Mouse (Mus musculus) thymus, postnatal 0 days (tissue): ENCODE results near the gene Mettl2. TPM values are rescaled to one million over a fixed set of nuclear protein-coding genes. Genes with fewer than 3 reads are reported as not detected.
"Not testable (repeated sequence)": the region's sequence is repeated elsewhere in the genome, so short reads cannot be mapped to it uniquely, and the experiment has no call there.

Experiments used
- DNase-seq: peaks from one replicate; pipeline ENCODE4 v3.0.0-alpha.2; 2015; ENCODE audit warnings: low spot score
- polyA plus RNA-seq: library from polyadenylated mRNA; unstranded; fragments of >200 nt; fragmentation: Nextera tagmentation; extraction: Ambion mirVana; gene quantifications from 2 replicates; pipeline ENCODE4 v1.2.1, GENCODE M21; 2015

Mettl2 gene
- 23.3 and 29.7 TPM in 2 replicates for polyA plus RNA-seq

- DNase-seq = peak; percentile 88
Measured at GRCm38 (mm10) chr11:105125735-105126519, at the start of gene Mettl2. Gene Mettl2 (plus strand): TSS chr11:105126425.

- DNase-seq = not testable (repeated sequence)
Measured at GRCm38 (mm10) chr11:105112448-105112847, 13.8 kb upstream of the Mettl2 start.

GRCm38 (mm10) chr11:105117814-105118213 is 8.4 kb upstream of the Mettl2 start:
- no peak for DNase-seq

GRCm38 (mm10) chr11:105120551-105121061 is 5.6 kb upstream of the Mettl2 start:
- DNase-seq = no peak

GRCm38 (mm10) chr11:105121792-105122191 is 4.4 kb upstream of the Mettl2 start:
- DNase-seq = not testable (repeated sequence)

GRCm38 (mm10) chr11:105123986-105124385 is 2.2 kb upstream of the Mettl2 start:
- DNase-seq = peak; percentile 69

- DNase-seq = no peak
Measured at GRCm38 (mm10) chr11:105126520-105127029, 350 bp downstream of the Mettl2 start.

GRCm38 (mm10) chr11:105135692-105136091 is 9.5 kb downstream of the Mettl2 start:
- no peak for DNase-seq

GRCm38 (mm10) chr11:105137255-105137654 is 11.0 kb downstream of the Mettl2 start:
- DNase-seq = not testable (repeated sequence)

- not testable (repeated sequence) for DNase-seq
Measured at GRCm38 (mm10) chr11:105140512-105140911, 14.3 kb downstream of the Mettl2 start.

GRCm38 (mm10) chr11:105141115-105141514 is 14.9 kb downstream of the Mettl2 start:
- no peak for DNase-seq

- no peak for DNase-seq
Measured at GRCm38 (mm10) chr11:105143564-105143963, 17.3 kb downstream of the Mettl2 start.

GRCm38 (mm10) chr11:105144084-105144483 is 17.9 kb downstream of the Mettl2 start:
- DNase-seq = no peak

GRCm38 (mm10) chr11:105144508-105145210 is 18.4 kb downstream of the Mettl2 start:
- no peak for DNase-seq

- DNase-seq = no peak
Measured at GRCm38 (mm10) chr11:105145211-105145610, 19.0 kb downstream of the Mettl2 start.

- no peak for DNase-seq
Measured at GRCm38 (mm10) chr11:105146593-105146992, 20.4 kb downstream of the Mettl2 start, which contains the start of gene Gm10842. Gene Gm10842 (plus strand): TSS chr11:105146893.

- DNase-seq = no peak
Measured at GRCm38 (mm10) chr11:105149353-105149752, 23.1 kb downstream of the Mettl2 start.

GRCm38 (mm10) chr11:105149766-105150165 is 23.5 kb downstream of the Mettl2 start:
- peak; percentile 51 for DNase-seq

- peak; percentile 21 for DNase-seq
Measured at GRCm38 (mm10) chr11:105150691-105151090, 24.5 kb downstream of the Mettl2 start.

GRCm38 (mm10) chr11:105151226-105152016 is 25.2 kb downstream of the Mettl2 start:
- DNase-seq = peak; percentile 73

- DNase-seq = no peak
Measured at GRCm38 (mm10) chr11:105152017-105152300, 25.7 kb downstream of the Mettl2 start.
